Mouse (Mus musculus): ENCODE measurements around the gene Gm7271. TPM values are rescaled to one million over a fixed set of nuclear protein-coding genes. Genes with fewer than 3 reads are reported as not detected.

The Gm7271 gene
- polyA plus RNA-seq, 1 experiment from 2014 or later: 15.5 TPM

- Histone ChIP-seq H3K27me3 (no peaks in the 10 kb centered on the region), H3K4me2 (peak overlapping the region; percentile 86), H3K36me3 (peaks cover 13% of the 10 kb centered on the region), H3K4me3 (peak overlapping the region; percentile 92), H3K4me1 (replicated peaks) (peaks cover 23% of the 10 kb centered on the region), H3K9me3 (no peaks in the 10 kb centered on the region), H3K9ac (peak overlapping the region; percentile 88), H3K27ac (replicated peaks) (peak overlapping the region; percentile 84)
- 9% methylated on average over 9 of the region's 9 CpGs for WGBS
- peak; percentile 33; the same call in 1 of the 2 replicates for ATAC-seq (ENCODE audit: low read depth)
Measured at GRCm38 (mm10) chr5:76529704-76530066, 45.8 kb downstream of the Gm7271 start.

GRCm38 (mm10) chr5:76533186-76533585 lies 49.3 kb downstream of the Gm7271 start:
- Histone ChIP-seq H3K27ac (replicated peaks) (no peak overlapping the region), H3K4me2 (no peak overlapping the region), H3K9ac (no peak overlapping the region), H3K9me3 (no peaks in the 10 kb centered on the region), H3K4me3 (no peak overlapping the region), H3K27me3 (no peaks in the 10 kb centered on the region), H3K4me1 (replicated peaks) (peaks cover 23% of the 10 kb centered on the region), H3K36me3 (peaks cover 45% of the 10 kb centered on the region)
- WGBS: 93% methylated on average over 6 of the region's 6 CpGs
- no peak for ATAC-seq (ENCODE audit: low read depth)

- Histone ChIP-seq H3K27me3 (no peaks in the 10 kb centered on the region), H3K4me3 (no peak overlapping the region), H3K4me2 (no peak overlapping the region), H3K4me1 (replicated peaks) (peaks cover 6% of the 10 kb centered on the region; the same call in 1 of the 2 replicates), H3K27ac (replicated peaks) (no peak overlapping the region), H3K36me3 (peaks cover 61% of the 10 kb centered on the region), H3K9ac (no peak overlapping the region), H3K9me3 (no peaks in the 10 kb centered on the region)
- ATAC-seq (ENCODE audit: low read depth): no peak
- WGBS: 82% methylated on average over 1 of the region's 1 CpGs
Measured at GRCm38 (mm10) chr5:76536231-76536630, 52.4 kb downstream of the Gm7271 start.

GRCm38 (mm10) chr5:76537578-76537977 lies 53.7 kb downstream of the Gm7271 start:
- Histone ChIP-seq H3K9me3 (no peaks in the 10 kb centered on the region), H3K9ac (no peak overlapping the region), H3K4me2 (no peak overlapping the region), H3K27ac (replicated peaks) (no peak overlapping the region), H3K4me3 (no peak overlapping the region), H3K4me1 (replicated peaks) (no peaks in the 10 kb centered on the region), H3K27me3 (no peaks in the 10 kb centered on the region), H3K36me3 (peaks cover 68% of the 10 kb centered on the region)
- 96% methylated on average over 10 of the region's 10 CpGs for whole genome bisulfite sequencing
- ATAC-seq (ENCODE audit: low read depth): no peak

- H3K4me2 ChIP-seq: no peak overlapping the region
- WGBS: 75% methylated on average over 8 of the region's 8 CpGs
- H3K9me3 ChIP-seq: no peaks in the 10 kb centered on the region
- no peak overlapping the region for H3K4me3 ChIP-seq
- H3K27ac ChIP-seq (replicated peaks): 0 out of 2 replicates have a peak overlapping the region, but pooled peaks have one; percentile 0
- ATAC-seq (ENCODE audit: low read depth): no peak
- H3K9ac ChIP-seq: no peak overlapping the region
- peaks cover 76% of the 10 kb centered on the region for H3K36me3 ChIP-seq
- H3K4me1 ChIP-seq (replicated peaks): no peaks in the 10 kb centered on the region
- H3K27me3 ChIP-seq: no peaks in the 10 kb centered on the region
Measured at GRCm38 (mm10) chr5:76540181-76540580, 56.3 kb downstream of the Gm7271 start.

- ATAC-seq (ENCODE audit: low read depth): no peak
- Histone ChIP-seq H3K9ac (no peak overlapping the region), H3K36me3 (peaks cover 77% of the 10 kb centered on the region)
Measured at GRCm38 (mm10) chr5:76540842-76541241, 57.0 kb downstream of the Gm7271 start.

GRCm38 (mm10) chr5:76543200-76543599 lies 59.4 kb downstream of the Gm7271 start:
- ATAC-seq (ENCODE audit: low read depth): no peak
- Histone ChIP-seq H3K4me2 (no peak overlapping the region), H3K4me3 (no peak overlapping the region), H3K27ac (replicated peaks) (no peak overlapping the region), H3K9me3 (no peaks in the 10 kb centered on the region), H3K36me3 (peaks cover 63% of the 10 kb centered on the region), H3K9ac (no peak overlapping the region), H3K4me1 (replicated peaks) (no peaks in the 10 kb centered on the region), H3K27me3 (no peaks in the 10 kb centered on the region)
- WGBS: 91% methylated on average over 8 of the region's 8 CpGs

More at GRCm38 (mm10) chr5:76540842-76541241, 57.0 kb downstream of the Gm7271 start:
- Histone ChIP-seq H3K27me3 (no peaks in the 10 kb centered on the region), H3K27ac (replicated peaks) (no peak overlapping the region), H3K4me3 (no peak overlapping the region), H3K4me1 (replicated peaks) (no peaks in the 10 kb centered on the region), H3K4me2 (no peak overlapping the region), H3K9me3 (no peaks in the 10 kb centered on the region)

GRCm38 (mm10) chr5:76550426-76550825 lies 66.6 kb downstream of the Gm7271 start:
- Histone ChIP-seq H3K27me3 (no peaks in the 10 kb centered on the region), H3K4me2 (no peak overlapping the region), H3K9me3 (no peaks in the 10 kb centered on the region), H3K27ac (replicated peaks) (no peak overlapping the region), H3K4me3 (no peak overlapping the region), H3K36me3 (peaks cover 54% of the 10 kb centered on the region), H3K4me1 (replicated peaks) (no peaks in the 10 kb centered on the region), H3K9ac (no peak overlapping the region)
- ATAC-seq (ENCODE audit: low read depth): no peak
- 90% methylated on average over 8 of the region's 8 CpGs for WGBS

GRCm38 (mm10) chr5:76565321-76565720 lies 81.5 kb downstream of the Gm7271 start:
- no peak overlapping the region for H3K4me3 ChIP-seq

More at GRCm38 (mm10) chr5:76565321-76565720, 81.5 kb downstream of the Gm7271 start:
- no peak for ATAC-seq (ENCODE audit: low read depth)
- Histone ChIP-seq H3K9me3 (no peaks in the 10 kb centered on the region), H3K36me3 (peaks cover 82% of the 10 kb centered on the region), H3K9ac (no peak overlapping the region), H3K4me2 (no peak overlapping the region), H3K4me1 (replicated peaks) (no peaks in the 10 kb centered on the region), H3K27me3 (no peaks in the 10 kb centered on the region), H3K27ac (replicated peaks) (no peak overlapping the region)
- 38% methylated on average over 3 of the region's 3 CpGs for WGBS

Other genes starting within 250 kb of the Gm7271 start
- 13.0 and 13.6 TPM in 2 replicates for gene Clock, start 179.2 kb upstream of the Gm7271 start, polyA plus RNA-seq (2015; fragmentation: Nextera tagmentation; extraction: Ambion mirVana)
- gene Pdcl2, start 152.9 kb upstream of the Gm7271 start, polyA plus RNA-seq (2015; fragmentation: Nextera tagmentation; extraction: Ambion mirVana): not detected in 2 replicates
- gene Nmu, start 120.3 kb upstream of the Gm7271 start, polyA plus RNA-seq (2015; fragmentation: Nextera tagmentation; extraction: Ambion mirVana): 1.5 TPM in 2 replicates
- 53.2 and 56.7 TPM in 2 replicates for gene Exoc1, start 45.3 kb downstream of the Gm7271 start, polyA plus RNA-seq (2015; fragmentation: Nextera tagmentation; extraction: Ambion mirVana)
- gene Cep135, start 104.7 kb downstream of the Gm7271 start, polyA plus RNA-seq (2015; fragmentation: Nextera tagmentation; extraction: Ambion mirVana): 3.6 and 5.1 TPM in 2 replicates
- 58.5 and 62.3 TPM in 2 replicates for gene C530008M17Rik, start 172.5 kb downstream of the Gm7271 start, polyA plus RNA-seq (2015; fragmentation: Nextera tagmentation; extraction: Ambion mirVana)